ENCODE assay signal across 8 mouse cellular contexts in genomic region chr3:9500725-9501124, GRCm38 (mm10).
DNase-seq lines count a peak whose midpoint lies in the region; ATAC-seq and TF ChIP-seq lines count a peak whose summit lies in the region.

No protein-coding gene starts in this region.

- DNase-seq in ovary, adult 18-20 months (ENCODE audit: low spot score), result peak; percentile 84
- DNase-seq in ovary, postnatal 10 days (ENCODE audit: low spot score), result no peak
- peak; percentile 95 for DNase-seq in heart, adult 8-10 months (ENCODE audit: low spot score)
- peak; percentile 92 for DNase-seq in kidney, adult 2 months
- DNase-seq in left cerebral cortex, postnatal 4 days, result peak; percentile 93

- H3K4me3 ChIP-seq in embryonic facial prominence, embryonic 13.5 days, result no peak overlapping the region
- no peak overlapping the region for H3K4me3 ChIP-seq in kidney, adult 2 months (ENCODE audit: insufficient read depth, low read depth, low read length)
- H3K4me3 ChIP-seq in midbrain, embryonic 12.5 days, result no peak overlapping the region
- H3K4me3 ChIP-seq in stomach, embryonic 16.5 days (replicated peaks; ENCODE audit: low read length), result no peak overlapping the region

- ATAC-seq in embryonic facial prominence, embryonic 13.5 days (ENCODE audit: insufficient number of reproducible peaks, insufficient read depth, low FRiP score, low TSS enrichment, low read depth), result peak; percentile 90
- ATAC-seq in midbrain, embryonic 12.5 days (ENCODE audit: low FRiP score, low read depth), result peak; percentile 98
- peak; percentile 97 for ATAC-seq in stomach, embryonic 16.5 days (ENCODE audit: insufficient read depth, low FRiP score)

- no peaks in the 10 kb centered on the region for H3K9me3 ChIP-seq in embryonic facial prominence, embryonic 13.5 days
- H3K9me3 ChIP-seq in midbrain, embryonic 12.5 days, result no peaks in the 10 kb centered on the region
- H3K9me3 ChIP-seq in stomach, embryonic 16.5 days (replicated peaks; ENCODE audit: control insufficient read depth, low read length), result no peaks in the 10 kb centered on the region

- intact Hi-C loops in left cerebral cortex, postnatal 4 days (cut with DNase I), result no loop called here

- 9% methylated on average over 6 of the region's 6 CpGs for WGBS in embryonic facial prominence, embryonic 13.5 days
- WGBS in kidney, adult 2 months, result 16% methylated on average over 6 of the region's 6 CpGs
- WGBS in midbrain, embryonic 12.5 days, result 13% methylated on average over 6 of the region's 6 CpGs
- 16% methylated on average over 6 of the region's 6 CpGs for WGBS in stomach, embryonic 16.5 days

- no peak for TF ChIP-seq POLR2A in kidney, adult 2 months (IDR thresholded peaks at IDR 0.05; ENCODE audit: low read depth, low read length)

- 0 out of 2 replicates have a peak overlapping the region, but pooled peaks have one; percentile 27 for H3K9ac ChIP-seq in embryonic facial prominence, embryonic 13.5 days
- no peak overlapping the region for H3K9ac ChIP-seq in midbrain, embryonic 12.5 days (replicated peaks)
- H3K9ac ChIP-seq in stomach, embryonic 16.5 days (ENCODE audit: low read length), result no peak overlapping the region; the same call in 1 of the 2 replicates

- no peaks in the 10 kb centered on the region for H3K27me3 ChIP-seq in embryonic facial prominence, embryonic 13.5 days
- no peaks in the 10 kb centered on the region for H3K27me3 ChIP-seq in kidney, adult 2 months (replicated peaks; ENCODE audit: control insufficient read depth, insufficient read depth, low read length)
- no peaks in the 10 kb centered on the region; the same call in 1 of the 2 replicates for H3K27me3 ChIP-seq in midbrain, embryonic 12.5 days
- H3K27me3 ChIP-seq in stomach, embryonic 16.5 days (ENCODE audit: control insufficient read depth, insufficient read depth, low read length), result no peaks in the 10 kb centered on the region

- H3K4me2 ChIP-seq in embryonic facial prominence, embryonic 13.5 days, result 0 out of 2 replicates have a peak overlapping the region, but pooled peaks have one; percentile 5
- peak overlapping the region; percentile 22; the same call in 1 of the 2 replicates for H3K4me2 ChIP-seq in midbrain, embryonic 12.5 days (replicated peaks)
- 0 out of 2 replicates have a peak overlapping the region, but pooled peaks have one; percentile 14 for H3K4me2 ChIP-seq in stomach, embryonic 16.5 days (ENCODE audit: low read depth, low read length)

- no peaks in the 10 kb centered on the region for H3K36me3 ChIP-seq in embryonic facial prominence, embryonic 13.5 days
- H3K36me3 ChIP-seq in kidney, adult 2 months (ENCODE audit: control insufficient read depth, insufficient read depth, low read length), result no peaks in the 10 kb centered on the region
- H3K36me3 ChIP-seq in midbrain, embryonic 12.5 days, result no peaks in the 10 kb centered on the region
- H3K36me3 ChIP-seq in stomach, embryonic 16.5 days (ENCODE audit: control insufficient read depth, insufficient read depth, low read length), result no peaks in the 10 kb centered on the region

- peak overlapping the region; percentile 48; the same call in 1 of the 2 replicates for H3K27ac ChIP-seq in embryonic facial prominence, embryonic 13.5 days
- no peak overlapping the region for H3K27ac ChIP-seq in kidney, adult 2 months (ENCODE audit: insufficient read depth, low read depth, low read length)
- H3K27ac ChIP-seq in midbrain, embryonic 12.5 days (replicated peaks), result peak overlapping the region; percentile 77; the same call in 1 of the 2 replicates
- peak overlapping the region; percentile 86 for H3K27ac ChIP-seq in stomach, embryonic 16.5 days (ENCODE audit: low read length)

- no peak for TF ChIP-seq CTCF in kidney, adult 2 months (conservative IDR thresholded peaks at IDR 0.05; ENCODE audit: insufficient read depth, insufficient read length, low read depth, low read length)

- peaks cover 22% of the 10 kb centered on the region for H3K4me1 ChIP-seq in embryonic facial prominence, embryonic 13.5 days
- H3K4me1 ChIP-seq in kidney, adult 2 months (ENCODE audit: control insufficient read depth, insufficient read depth, low read length), result 0 out of 2 replicates have a peak, but pooled peaks cover 3% of the 10 kb centered on the region
- H3K4me1 ChIP-seq in midbrain, embryonic 12.5 days, result peaks cover 29% of the 10 kb centered on the region
- peaks cover 24% of the 10 kb centered on the region for H3K4me1 ChIP-seq in stomach, embryonic 16.5 days (ENCODE audit: control insufficient read depth, insufficient read depth, low read length)
